Mouse (Mus musculus): ENCODE measurements around the gene Jtb. TPM values are rescaled to one million over a fixed set of nuclear protein-coding genes. Genes with fewer than 3 reads are reported as not detected.
"Not testable (repeated sequence)": the region's sequence is repeated elsewhere in the genome, so short reads cannot be mapped to it uniquely, and the experiment has no call there.

Jtb gene
- polyA plus RNA-seq, 1 experiment, result 4.3 TPM

- no peak overlapping the region for H3K4me3 ChIP-seq (replicated peaks)
- peaks cover 46% of the 10 kb centered on the region for H3K4me1 ChIP-seq (ENCODE audit: control insufficient read depth)
- TF ChIP-seq GATA1 (IDR thresholded peaks at IDR 0.05; ENCODE audit: low read length) (no peak), TAL1 (IDR thresholded peaks at IDR 0.05; ENCODE audit: low read length) (no peak)
- H3K27me3 ChIP-seq (ENCODE audit: control insufficient read depth), result no peaks in the 10 kb centered on the region
- H3K9me3 ChIP-seq (ENCODE audit: control insufficient read depth, low read length), result no peaks in the 10 kb centered on the region
- H3K36me3 ChIP-seq (ENCODE audit: control insufficient read depth), result no peaks in the 10 kb centered on the region; the same call in 1 of the 2 replicates
These were observed 14.0 kb downstream of the Jtb start for GRCm38 (mm10) chr3:90245406-90245805.

- Histone ChIP-seq H3K4me1 (ENCODE audit: control insufficient read depth) (peaks cover 36% of the 10 kb centered on the region), H3K4me3 (replicated peaks) (peak overlapping the region; percentile 77), H3K36me3 (ENCODE audit: control insufficient read depth) (peaks cover 13% of the 10 kb centered on the region), H3K27me3 (ENCODE audit: control insufficient read depth) (no peaks in the 10 kb centered on the region), H3K9me3 (ENCODE audit: control insufficient read depth, low read length) (no peaks in the 10 kb centered on the region)
- no peak for TF ChIP-seq TAL1 (IDR thresholded peaks at IDR 0.05; ENCODE audit: low read length)
- no peak for TF ChIP-seq GATA1 (IDR thresholded peaks at IDR 0.05; ENCODE audit: low read length)
These were observed 16.2 kb downstream of the Jtb start for GRCm38 (mm10) chr3:90247630-90247959.

- H3K4me3 ChIP-seq (replicated peaks), result peak within 1 kb of the TSS; percentile 77
- peaks cover 13% of the 10 kb centered on the region for H3K36me3 ChIP-seq (ENCODE audit: control insufficient read depth)
- TF ChIP-seq TAL1 (IDR thresholded peaks at IDR 0.05; ENCODE audit: low read length), result no peak
- no peak for TF ChIP-seq GATA1 (IDR thresholded peaks at IDR 0.05; ENCODE audit: low read length)
- no peaks in the 10 kb centered on the region for H3K27me3 ChIP-seq (ENCODE audit: control insufficient read depth)
- H3K4me1 ChIP-seq (ENCODE audit: control insufficient read depth), result peaks cover 31% of the 10 kb centered on the region
- no peaks in the 10 kb centered on the region for H3K9me3 ChIP-seq (ENCODE audit: control insufficient read depth, low read length)
These were observed 16.8 kb downstream of the Jtb start, which contains the start of gene Slc39a1 for GRCm38 (mm10) chr3:90247960-90248745. Gene Slc39a1 (plus strand): TSS chr3:90248172.

- Histone ChIP-seq H3K27me3 (ENCODE audit: control insufficient read depth) (no peaks in the 10 kb centered on the region), H3K9me3 (ENCODE audit: control insufficient read depth, low read length) (no peaks in the 10 kb centered on the region), H3K4me1 (ENCODE audit: control insufficient read depth) (peaks cover 26% of the 10 kb centered on the region), H3K4me3 (replicated peaks) (peak overlapping the region; percentile 77), H3K36me3 (ENCODE audit: control insufficient read depth) (peaks cover 13% of the 10 kb centered on the region)
- TF ChIP-seq GATA1 (IDR thresholded peaks at IDR 0.05; ENCODE audit: low read length) (no peak), TAL1 (IDR thresholded peaks at IDR 0.05; ENCODE audit: low read length) (no peak)
These were observed 17.3 kb downstream of the Jtb start for GRCm38 (mm10) chr3:90248746-90249100.

- Histone ChIP-seq H3K4me3 (replicated peaks) (no peak overlapping the region), H3K4me1 (ENCODE audit: control insufficient read depth) (peaks cover 39% of the 10 kb centered on the region), H3K27me3 (ENCODE audit: control insufficient read depth) (no peaks in the 10 kb centered on the region), H3K36me3 (ENCODE audit: control insufficient read depth) (peaks cover 13% of the 10 kb centered on the region), H3K9me3 (ENCODE audit: control insufficient read depth, low read length) (no peaks in the 10 kb centered on the region)
- no peak for TF ChIP-seq GATA1 (IDR thresholded peaks at IDR 0.05; ENCODE audit: low read length)
- TF ChIP-seq TAL1 (IDR thresholded peaks at IDR 0.05; ENCODE audit: low read length), result no peak
These were observed 19.4 kb downstream of the Jtb start for GRCm38 (mm10) chr3:90250791-90251190.

- Histone ChIP-seq H3K36me3 (ENCODE audit: control insufficient read depth) (peaks cover 14% of the 10 kb centered on the region), H3K4me1 (ENCODE audit: control insufficient read depth) (peaks cover 41% of the 10 kb centered on the region)
- not testable (repeated sequence) for H3K4me3 ChIP-seq (replicated peaks); H3K27me3 ChIP-seq (ENCODE audit: control insufficient read depth); H3K9me3 ChIP-seq (ENCODE audit: control insufficient read depth, low read length)
These were observed 20.4 kb downstream of the Jtb start for GRCm38 (mm10) chr3:90251731-90252226.

- H3K4me3 ChIP-seq (replicated peaks); H3K9me3 ChIP-seq (ENCODE audit: control insufficient read depth, low read length); H3K27me3 ChIP-seq (ENCODE audit: control insufficient read depth): not testable (repeated sequence)
- Histone ChIP-seq H3K36me3 (ENCODE audit: control insufficient read depth) (peaks cover 23% of the 10 kb centered on the region), H3K4me1 (ENCODE audit: control insufficient read depth) (peaks cover 40% of the 10 kb centered on the region)
These were observed 21.3 kb downstream of the Jtb start for GRCm38 (mm10) chr3:90252659-90253058.

- H3K4me3 ChIP-seq (replicated peaks); H3K27me3 ChIP-seq (ENCODE audit: control insufficient read depth); H3K9me3 ChIP-seq (ENCODE audit: control insufficient read depth, low read length): not testable (repeated sequence)
- Histone ChIP-seq H3K36me3 (ENCODE audit: control insufficient read depth) (peaks cover 26% of the 10 kb centered on the region), H3K4me1 (ENCODE audit: control insufficient read depth) (peaks cover 38% of the 10 kb centered on the region)
These were observed 21.8 kb downstream of the Jtb start for GRCm38 (mm10) chr3:90253174-90253573.

- TF ChIP-seq GATA1 (IDR thresholded peaks at IDR 0.05; ENCODE audit: low read length) (no peak), TAL1 (IDR thresholded peaks at IDR 0.05; ENCODE audit: low read length) (no peak)
- Histone ChIP-seq H3K36me3 (ENCODE audit: control insufficient read depth) (peaks cover 33% of the 10 kb centered on the region), H3K9me3 (ENCODE audit: control insufficient read depth, low read length) (no peaks in the 10 kb centered on the region), H3K27me3 (ENCODE audit: control insufficient read depth) (no peaks in the 10 kb centered on the region), H3K4me1 (ENCODE audit: control insufficient read depth) (peaks cover 35% of the 10 kb centered on the region), H3K4me3 (replicated peaks) (peak within 1 kb of the TSS; percentile 88)
These were observed 22.4 kb downstream of the Jtb start, which contains the start of gene Crtc2 for GRCm38 (mm10) chr3:90253653-90254418. Gene Crtc2 (plus strand): TSS chr3:90254163.

Measured in erythroblast, embryonic 14.5 days (primary cell).